Mouse (Mus musculus) adrenal gland (tissue): ENCODE results near the gene Mtus2.

ENCODE experiments used
- intact Hi-C: fragments of 180-260 bp; cut with DNase I; formaldehyde crosslinking; loops from one replicate; pipeline ENCODE4 v1.15.1; 2025

Mtus2 gene

DNA sequence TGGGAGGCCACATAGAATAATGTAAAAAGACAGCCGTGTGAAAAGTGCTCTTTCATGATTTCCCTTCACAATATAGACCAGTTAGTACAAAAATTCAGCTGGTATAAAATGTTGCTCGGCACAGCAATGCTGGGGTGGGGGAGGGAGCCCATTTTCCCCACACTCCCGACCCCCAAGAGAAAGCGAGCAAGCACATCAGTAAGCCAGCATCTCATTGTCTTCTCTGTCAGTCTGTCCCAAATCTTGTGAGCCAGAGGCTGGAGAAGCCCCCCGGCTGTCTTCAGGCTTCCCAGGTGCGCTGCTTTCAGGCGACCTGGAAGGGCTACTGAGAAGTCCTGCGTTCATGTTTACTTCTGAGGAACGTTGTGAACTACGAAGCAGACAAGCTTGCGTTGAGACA lies 699 bp upstream of the Mtus2 start:
- intact Hi-C loops: loop anchor here (2.0 kb wide), 1 partner anchor 282 kb away; no protein-coding TSS in a partner anchor

DNA sequence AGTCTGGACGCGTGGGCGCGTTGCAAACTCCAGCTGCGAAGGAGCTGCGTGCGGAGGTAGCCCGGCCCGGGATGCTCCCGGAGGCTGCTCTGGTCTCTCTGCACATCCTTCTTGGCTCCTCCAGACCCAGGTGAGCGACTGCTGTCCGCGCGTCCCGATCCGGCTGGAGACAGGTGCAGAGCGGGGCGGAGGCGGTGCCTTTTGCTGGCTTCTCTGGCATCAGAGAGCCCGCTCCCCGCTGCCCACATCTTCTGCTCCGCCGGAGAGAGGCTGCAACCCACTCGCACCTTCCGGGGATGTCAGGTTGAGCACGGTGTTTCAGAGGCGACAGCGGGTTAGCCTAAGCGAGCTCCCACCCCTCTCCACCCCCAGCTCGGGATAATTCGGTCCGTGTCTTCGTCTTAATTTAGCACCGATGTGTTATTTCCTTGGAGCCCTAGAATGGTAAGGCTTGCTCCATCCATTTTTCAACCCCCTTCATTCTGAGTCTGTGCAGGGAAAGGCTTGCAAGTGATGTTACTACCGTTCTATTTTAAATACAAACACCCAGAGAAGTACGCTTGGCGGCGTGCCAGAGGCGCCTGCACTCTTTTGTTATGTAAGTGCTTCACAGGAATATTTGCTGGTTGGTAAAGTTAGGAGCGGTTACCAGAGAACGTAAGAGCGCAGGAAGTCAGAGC lies 612 bp downstream of the Mtus2 start:
- intact Hi-C loops: loop anchor here (2.0 kb wide), 1 partner anchor 281 kb away; no protein-coding TSS in a partner anchor

DNA sequence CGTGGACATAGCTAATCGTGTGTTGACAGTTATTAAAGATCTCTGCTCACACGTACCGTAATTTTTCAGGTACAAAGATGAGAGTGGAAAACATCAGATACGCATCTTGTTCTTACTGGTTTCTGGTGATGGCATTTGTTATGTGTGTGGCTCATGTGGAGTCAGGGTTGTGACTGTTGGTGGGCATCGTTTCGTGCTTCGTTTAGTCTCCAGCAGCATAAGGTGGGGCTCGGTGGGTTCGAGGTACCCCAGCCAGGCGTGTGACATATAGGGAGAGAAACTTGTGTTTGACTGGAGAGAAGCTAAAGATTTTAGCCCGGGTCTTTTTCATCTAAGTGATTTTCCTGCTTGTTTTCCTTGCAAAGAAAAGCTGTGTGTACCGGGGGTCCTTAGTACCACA lies 1.4 kb downstream of the Mtus2 start:
- intact Hi-C loops: no loop called here

DNA sequence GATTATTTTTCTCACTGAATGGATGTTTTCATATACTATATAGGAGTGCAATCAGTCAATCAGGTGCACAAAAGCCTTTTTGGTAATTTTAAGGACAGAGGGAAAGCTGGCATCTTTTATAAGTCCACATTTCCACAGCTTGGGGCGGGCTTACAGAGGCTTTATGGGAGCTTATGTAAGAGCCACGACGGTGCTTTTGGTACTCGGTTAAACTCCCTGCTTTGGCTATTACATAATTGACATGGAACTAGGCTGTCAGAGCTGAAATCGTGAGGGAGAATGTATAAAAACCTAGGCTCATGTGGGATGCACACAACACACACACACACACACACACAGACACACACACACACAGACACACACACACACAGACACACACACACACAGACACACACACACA lies 2.0 kb downstream of the Mtus2 start:
- intact Hi-C loops: no loop called here

DNA sequence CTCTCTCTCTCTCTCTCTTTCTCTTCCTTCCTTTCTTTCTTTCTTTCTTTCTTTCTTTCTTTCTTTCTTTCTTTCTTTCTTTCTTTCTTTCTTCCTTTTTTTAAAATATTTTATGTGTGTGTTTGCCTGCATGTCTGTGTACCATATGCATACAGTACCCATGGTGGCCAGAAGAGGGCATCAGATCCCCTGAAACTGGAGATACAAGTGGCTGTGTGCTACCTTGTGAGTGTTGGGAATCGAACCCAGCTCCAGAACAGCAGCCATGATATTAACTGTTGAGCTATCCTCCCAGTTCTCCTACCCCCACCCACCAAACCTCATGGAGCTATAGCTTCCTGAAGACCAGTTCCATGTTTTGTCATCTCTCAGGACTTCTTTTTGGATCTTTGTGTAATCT lies 3.7 kb downstream of the Mtus2 start:
- intact Hi-C loops: no loop called here

DNA sequence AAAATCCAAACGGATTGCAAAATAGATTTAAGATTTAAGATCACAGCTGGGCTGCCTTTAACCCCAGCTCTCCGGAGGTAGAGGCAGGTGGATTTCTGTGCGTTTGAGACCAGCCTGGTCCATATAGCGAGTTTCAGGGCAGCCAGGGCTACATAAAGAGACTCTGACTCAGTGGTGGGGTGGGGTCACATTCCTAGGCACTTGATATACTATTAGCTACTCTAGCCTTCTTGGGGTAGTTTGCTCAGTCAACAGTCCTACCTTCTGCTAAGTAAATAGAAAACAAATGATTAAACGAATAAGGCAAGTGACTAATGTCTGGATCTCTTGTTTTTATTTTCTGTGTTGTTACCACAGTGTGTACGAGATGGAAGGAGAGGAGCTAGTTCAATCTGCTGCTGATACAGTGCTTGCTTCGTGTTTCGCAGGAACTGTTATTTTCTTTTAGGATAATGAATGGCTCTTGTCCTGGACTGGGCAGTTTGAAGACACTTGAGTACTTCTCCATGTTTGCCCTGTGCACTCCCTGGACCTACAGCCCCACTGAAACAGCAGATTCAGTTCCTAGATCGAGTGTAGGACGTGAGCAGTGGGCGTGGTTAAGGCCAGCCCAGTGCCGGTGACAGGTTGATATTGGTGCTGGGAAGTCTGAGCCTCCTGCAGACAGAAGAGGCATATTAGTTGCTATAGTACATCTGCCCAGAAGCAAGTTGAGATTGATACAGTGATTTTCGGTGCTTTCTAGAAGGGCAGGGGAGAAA lies 6.9 kb downstream of the Mtus2 start:
- intact Hi-C loops: no loop called here

DNA sequence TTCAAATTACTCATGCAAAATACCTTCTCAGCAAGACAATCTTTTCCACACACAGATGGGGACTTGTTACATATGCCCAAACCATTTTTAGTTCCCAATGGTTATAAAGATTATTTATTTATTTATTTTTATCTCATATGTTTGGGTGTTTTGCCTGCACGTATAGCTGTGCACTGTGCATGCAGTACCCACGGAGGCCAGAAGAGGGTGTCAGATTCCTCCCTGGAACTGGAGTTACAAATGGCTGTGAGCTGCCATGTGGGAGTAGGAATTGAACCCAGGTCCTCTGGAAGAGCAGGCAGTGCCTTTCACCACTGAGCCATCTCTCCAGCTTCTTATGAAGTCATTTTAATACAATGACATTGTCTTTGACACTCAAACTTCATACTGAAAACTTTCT lies 7.7 kb downstream of the Mtus2 start:
- intact Hi-C loops: no loop called here

DNA sequence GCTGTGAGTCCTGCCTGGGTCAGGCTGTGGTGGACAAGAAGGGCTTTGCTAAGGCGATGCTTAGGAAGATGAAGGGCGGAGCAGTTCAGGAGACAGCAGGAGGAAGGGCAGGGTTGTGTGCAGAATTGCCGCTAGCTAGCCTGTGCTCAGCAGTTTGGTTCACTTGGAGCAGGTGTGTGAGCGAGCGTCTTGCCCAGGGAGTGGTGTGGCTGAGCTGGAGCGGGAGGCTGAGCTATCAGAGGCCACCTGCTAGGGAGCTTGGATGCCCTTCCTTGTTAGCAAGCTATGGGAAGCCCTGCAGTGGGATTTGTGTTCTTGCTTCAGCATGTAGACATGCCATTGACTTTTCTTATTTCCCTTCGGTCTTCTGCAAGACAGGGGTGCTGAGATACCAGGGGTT lies 9.5 kb downstream of the Mtus2 start:
- intact Hi-C loops: no loop called here

DNA sequence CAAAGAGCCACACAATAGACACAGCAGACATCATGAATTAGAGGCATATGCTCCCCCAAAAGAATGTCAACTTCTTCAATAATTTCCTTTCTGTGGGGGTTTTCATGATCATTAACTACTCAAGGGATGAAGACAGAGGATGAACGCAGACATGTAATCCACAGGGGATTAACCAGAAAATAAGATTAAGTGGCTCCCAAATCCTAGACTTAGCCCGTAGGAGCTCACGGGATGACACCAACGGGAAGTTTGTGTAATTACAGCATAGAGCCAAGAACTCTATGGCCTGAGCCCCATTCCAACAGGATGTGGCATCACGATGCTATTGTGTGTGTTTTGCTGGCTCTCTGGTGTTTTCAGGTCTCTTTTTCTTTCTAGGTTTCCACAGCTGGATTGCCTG lies 12.4 kb downstream of the Mtus2 start:
- intact Hi-C loops: no loop called here

DNA sequence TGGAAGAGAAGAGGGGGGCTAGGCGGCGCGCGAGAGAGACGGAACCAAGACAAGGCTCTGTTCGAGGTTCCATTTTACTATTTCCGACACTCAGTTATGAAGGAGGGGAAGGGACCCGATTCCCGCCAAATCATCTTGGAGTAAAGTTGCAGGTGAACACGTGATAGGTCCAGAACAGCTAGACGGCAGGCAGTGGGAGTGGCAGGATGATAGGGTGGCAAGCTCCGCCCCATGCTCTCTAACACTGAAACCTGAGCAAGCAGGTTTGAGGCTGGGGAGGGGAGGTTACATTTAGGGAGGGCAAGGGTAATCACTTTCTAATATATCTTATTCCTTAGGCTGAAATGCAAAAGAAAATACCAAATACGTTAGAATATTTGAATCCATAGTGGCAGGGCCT lies 18.9 kb downstream of the Mtus2 start:
- intact Hi-C loops: no loop called here

DNA sequence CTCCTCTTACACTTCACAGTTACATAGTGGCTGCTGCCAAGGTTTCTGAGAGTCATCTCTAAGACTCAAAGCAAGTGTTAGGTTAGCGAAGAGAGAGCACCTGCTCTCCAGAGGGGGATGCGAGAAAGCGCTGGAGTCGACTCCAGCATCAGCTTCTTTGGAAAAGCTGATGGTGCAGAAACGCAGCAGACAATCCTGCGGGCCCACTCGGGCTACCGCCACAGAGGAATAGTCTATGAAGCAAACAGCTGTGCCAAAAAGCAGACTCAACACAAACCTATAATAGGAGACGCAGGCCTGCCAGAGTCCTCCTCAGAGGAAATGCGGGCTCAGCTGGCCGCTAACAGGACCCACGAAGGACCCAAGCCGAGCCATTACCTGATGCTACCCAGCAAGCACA lies 23.5 kb downstream of the Mtus2 start:
- intact Hi-C loops: no loop called here

DNA sequence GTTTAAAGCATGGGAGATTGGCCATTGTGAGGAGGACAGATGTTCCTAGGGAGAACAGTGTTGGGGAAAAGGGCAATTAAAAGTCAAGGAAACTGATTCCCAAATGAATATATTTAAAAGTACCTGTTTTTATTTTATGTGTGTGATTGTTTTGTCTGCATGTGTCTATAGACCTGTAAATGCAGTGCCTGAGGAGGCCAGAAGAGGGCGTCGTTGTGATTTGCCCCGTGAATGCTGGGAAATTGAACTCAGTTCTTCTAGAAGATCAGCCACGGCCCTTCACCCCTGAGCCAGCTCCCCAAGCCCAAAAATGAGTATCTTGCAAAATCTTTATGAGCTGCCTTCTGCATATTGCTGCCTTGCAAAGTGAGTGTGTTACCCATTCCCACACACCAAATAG lies 33.2 kb downstream of the Mtus2 start:
- intact Hi-C loops: no loop called here

DNA sequence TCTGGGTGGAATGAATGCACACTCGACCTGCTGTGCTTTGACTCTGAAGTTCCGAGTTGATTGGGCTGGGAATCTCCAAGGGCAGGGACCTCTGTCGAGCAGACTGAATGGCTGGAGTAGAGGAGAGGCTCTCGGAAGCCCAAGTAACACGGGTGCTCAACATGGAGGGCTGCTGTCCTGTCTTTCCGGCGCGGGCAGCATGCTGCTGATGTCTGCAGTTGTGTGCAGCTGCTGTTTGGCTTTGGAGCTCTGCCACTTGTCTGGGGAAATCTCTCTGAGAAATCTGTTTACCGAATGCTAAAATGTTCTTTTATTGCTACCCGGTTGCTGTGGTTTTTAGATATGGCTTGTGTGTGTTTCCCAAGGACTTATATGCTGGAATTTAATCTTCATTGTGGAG lies 33.7 kb downstream of the Mtus2 start:
- intact Hi-C loops: no loop called here

DNA sequence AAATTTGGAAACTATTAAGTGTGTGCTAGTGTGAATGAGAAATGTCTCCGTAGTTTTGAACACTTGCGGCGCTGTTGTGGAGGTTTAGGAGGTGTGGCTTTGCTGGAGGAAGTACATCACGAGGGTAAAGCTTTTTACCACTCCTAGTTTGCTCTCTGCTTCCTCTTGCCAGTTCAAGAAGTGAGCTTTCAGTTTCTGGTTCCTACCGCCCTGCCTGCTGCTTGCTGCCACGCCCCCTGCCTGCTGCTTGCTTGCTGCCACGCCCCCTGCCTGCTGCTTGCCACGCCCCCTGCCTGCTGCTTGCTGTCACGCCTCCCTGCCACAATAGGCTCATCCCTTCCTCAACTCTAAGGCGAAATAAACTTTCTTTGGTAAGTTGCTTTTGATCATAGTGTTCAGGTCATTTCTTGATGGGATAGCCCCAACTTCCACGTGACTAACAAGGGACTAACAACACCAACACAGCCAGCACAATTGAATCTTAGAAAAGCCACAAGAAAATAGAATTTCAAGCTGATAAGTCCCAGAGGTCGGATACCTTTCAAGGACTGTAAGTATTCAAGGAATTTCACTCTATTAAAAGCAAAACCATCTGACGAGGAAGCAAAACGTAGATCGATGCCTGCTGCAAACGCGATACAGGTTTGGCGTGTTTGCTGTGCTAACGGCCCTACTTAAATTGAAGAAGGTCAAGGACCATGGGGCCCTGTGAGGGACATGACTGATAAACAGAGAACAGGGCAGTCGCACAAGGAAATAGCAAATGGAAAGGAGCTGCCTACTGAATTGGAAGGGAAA lies 35.7 kb downstream of the Mtus2 start:
- intact Hi-C loops: no loop called here

DNA sequence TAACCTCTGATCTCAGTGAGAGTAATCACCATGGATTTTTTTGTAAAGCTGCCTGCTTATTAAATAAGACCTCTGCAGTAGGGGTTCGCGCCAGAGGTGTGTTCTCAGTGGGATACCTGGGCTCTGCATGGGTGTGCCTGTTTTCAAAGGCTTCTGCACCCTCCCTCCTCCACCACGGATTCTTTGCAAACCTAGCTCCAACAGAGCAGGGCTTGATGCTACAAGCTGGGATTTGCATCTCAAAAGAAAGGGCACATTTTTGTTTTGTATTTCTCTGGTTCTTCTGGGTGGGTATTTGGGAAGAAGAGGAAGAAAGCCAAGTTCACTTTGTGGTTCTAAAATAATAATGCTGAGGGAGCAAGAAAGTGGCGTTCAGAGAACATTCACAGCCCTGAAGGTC lies 48.1 kb downstream of the Mtus2 start:
- intact Hi-C loops: no loop called here

DNA sequence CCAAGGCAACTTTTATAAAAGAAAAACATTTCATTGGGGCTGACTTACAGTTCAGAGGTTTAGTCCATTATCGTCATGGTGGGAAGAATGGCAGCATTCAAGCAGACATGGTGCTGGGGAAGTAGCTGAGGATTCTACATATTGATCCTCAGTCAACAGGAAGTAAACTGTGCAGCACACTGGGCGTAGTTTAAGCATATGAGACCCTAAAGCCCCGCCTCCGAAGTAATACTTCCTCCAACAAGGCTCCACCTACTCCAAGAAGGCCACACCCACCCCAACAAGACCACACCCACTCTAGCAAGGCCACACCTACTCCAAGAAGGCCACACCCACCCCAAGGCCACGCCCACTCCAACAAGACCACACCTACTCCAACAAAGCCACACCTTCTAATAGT lies 55.0 kb downstream of the Mtus2 start:
- intact Hi-C loops: no loop called here

DNA sequence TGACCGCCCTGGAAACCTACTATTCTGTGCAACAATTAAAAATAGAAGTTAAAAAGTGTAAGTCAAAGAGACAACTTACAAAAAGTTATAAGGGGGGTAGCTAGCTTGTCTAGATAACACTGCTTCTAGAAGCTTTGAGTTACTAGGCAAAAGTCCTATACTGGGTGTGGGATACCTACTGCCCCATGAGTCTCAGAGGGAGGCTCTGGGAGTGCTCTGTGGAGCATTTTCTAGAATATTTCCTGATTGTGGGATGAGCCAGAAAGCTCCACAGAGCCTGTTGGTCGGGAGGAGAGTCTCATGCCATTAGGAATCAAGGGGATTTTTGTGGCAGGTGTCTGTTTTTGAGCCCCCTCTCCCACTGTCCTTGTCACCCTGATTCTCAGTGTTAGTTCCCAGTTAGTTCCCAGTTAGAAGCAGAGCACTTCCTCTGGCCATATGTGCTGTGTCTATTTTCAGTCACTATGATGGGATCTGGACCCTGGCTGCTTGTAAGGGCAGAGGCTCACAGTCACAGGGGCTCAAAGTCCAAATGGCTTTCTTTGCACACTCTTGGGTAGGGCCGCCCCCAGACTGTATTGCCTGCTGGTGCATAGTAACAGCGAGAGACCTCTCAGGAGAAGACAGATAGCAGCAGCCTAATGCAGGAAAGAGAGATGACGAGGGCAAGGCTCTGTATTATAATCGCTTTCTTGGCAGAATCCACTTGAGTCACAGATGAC lies 57.2 kb downstream of the Mtus2 start:
- intact Hi-C loops: no loop called here

DNA sequence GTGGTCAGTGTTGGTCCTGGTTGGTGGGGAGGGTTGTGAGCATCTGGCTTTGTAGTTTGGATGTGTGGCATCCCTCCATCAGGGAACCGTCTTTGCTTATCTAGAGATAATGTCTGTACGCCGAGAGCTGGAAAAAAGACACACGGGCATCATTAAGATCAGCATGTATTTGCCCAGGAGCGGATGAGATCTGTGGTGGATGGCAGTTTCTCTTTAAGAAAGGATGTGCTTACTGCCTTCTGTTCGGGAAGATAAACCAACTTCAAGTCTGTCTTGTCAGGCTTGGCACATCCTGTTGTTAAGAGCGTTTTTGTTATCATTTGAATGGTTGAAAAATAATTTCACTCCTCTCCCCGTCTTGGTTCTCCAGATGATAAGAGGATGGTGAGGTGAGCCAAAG lies 58.3 kb downstream of the Mtus2 start:
- intact Hi-C loops: no loop called here

DNA sequence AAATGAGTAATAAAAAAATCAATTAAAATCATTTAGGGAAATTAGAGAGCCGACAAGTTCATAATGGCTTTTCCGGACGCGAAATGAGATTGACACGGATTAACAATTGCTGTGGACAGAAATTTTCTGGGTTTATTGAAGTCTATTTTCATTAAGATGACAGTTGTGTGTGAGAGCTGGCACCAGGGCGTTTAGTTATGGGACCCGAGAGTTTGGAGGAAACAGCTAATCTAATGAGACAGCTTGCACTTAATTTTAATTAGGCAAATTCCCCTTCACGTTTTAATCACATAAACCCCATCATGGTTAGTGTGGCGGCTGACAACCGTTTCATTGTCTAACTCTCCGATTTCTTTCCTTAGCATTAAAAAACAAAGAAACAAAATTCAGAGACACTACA lies 60.3 kb downstream of the Mtus2 start:
- intact Hi-C loops: no loop called here

DNA sequence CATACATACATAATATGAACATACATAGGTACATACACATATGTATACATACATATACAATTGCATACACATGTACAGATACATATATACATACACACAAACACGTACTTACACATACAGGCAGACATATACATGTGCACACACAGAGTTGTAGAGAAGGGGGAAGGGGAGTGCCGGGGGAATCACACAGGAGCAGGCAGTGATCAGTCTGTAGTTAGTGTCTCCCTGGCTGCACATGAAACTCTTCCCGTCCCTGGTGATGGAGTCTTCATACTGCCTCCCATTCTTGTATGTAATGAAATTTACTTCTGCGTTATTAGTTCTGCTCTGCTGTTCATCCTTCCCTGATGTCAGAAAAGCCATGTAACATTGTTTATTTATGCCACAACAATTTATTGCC lies 65.7 kb downstream of the Mtus2 start:
- intact Hi-C loops: no loop called here
